Mouse (Mus musculus) left cerebral cortex, adult 8-10 months (tissue): ENCODE data around the gene Atcay. TPM values are rescaled to one million over a fixed set of nuclear protein-coding genes. Genes with fewer than 3 reads are reported as not detected.
"Not testable (repeated sequence)": the region's sequence is repeated elsewhere in the genome, so short reads cannot be mapped to it uniquely, and the experiment has no call there.

Source experiments
- DNase-seq, 2 experiments: peaks; one replicate each; pipeline ENCODE4 v3.0.0; 2022; ENCODE audit warnings: low spot score in 2 of 2
- total RNA-seq, 4 experiments: library from RNA; stranded (reverse); gene quantifications; 2 replicates each; pipeline ENCODE4 v1.2.4; 2022

The Atcay gene
- total RNA-seq, 4 experiments from 2014 or later: 165 to 189 (median 171) TPM

DNA sequence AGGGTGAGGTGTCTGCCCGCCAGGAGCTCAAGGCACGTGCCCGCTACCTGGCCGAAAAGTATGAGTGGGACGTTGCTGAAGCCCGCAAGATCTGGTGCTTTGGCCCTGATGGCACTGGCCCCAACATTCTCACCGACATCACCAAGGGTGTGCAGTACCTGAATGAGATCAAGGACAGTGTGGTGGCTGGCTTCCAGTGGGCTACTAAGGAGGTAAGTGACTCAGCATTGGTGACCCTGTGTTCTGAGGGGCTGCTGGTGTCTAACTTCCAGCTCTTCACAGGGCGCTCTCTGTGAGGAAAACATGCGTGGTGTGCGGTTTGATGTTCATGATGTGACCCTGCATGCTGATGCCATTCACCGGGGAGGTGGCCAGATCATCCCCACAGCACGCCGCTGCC, 49.7 kb downstream of the Atcay start:
- no peak for DNase-seq

GRCm38 (mm10) chr10:81179451-81180342, 50.9 kb downstream of the Atcay start:
- no peak for DNase-seq

GRCm38 (mm10) chr10:81178927-81179326, 51.7 kb downstream of the Atcay start:
- no peak for DNase-seq

DNA sequence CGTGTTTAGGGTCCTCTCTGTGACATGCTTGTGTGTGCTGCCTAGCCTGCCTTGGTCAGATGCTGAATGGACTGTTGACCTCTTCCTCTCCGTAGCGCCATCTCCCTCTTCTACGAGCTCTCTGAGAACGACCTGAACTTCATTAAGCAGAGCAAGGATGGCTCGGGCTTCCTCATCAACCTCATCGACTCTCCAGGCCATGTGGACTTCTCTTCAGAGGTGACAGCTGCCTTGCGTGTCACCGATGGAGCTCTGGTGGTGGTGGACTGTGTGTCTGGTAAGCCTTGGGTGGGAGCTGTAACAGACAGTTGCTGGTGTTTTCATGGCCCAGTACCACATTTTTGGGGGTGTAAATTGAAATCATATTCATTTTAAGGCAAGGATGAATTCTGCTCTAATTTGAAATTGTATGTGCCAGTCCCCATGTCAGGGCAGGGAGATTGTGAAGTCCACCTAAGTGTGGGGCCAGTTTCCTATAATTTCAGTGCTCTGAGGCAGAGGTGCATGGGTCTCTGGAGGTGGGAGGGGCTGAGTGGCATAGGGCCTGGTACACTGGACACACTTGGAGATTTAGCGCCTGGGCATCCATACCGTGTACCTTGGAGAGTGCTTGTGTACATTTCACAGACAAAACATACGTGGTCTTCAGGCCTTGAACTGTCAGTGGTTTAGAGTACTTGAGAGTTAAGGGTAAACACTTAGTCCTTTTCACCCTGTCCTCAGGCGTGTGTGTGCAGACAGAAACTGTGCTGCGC, 52.5 kb downstream of the Atcay start:
- no peak for DNase-seq

- no peak for DNase-seq
These were observed 53.1 kb downstream of the Atcay start for GRCm38 (mm10) chr10:81177491-81177925.

- DNase-seq: peak; percentile 97 to 98
These were observed 54.0 kb downstream of the Atcay start, which contains the start of gene Eef2 for GRCm38 (mm10) chr10:81176466-81177271. Gene Eef2 (plus strand): TSS chr10:81176631.

DNA sequence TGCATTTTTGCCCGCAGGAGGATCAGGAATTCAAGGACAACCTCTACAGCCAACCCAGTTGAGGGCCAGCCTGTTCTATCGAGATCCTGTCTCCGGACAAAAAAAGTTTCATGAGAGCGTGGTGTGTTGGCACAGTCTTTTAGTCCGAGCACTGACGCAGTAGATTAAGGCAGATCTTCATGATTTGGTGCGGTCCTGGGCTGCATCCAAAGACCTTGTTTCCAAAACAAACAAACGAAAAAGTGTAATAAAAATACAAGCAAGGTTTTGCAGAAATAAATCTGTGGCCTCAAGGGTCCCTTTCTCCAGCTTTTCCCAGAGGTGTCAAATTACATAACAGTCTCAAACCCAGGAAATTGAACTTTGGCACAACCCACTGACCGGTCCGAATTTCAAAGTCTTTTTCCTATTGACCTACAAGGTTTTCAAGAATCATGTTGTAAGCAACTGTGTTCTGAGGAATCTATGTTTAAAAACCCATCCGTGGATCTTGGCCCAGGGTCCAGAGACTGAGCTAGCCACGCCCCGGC, 54.6 kb downstream of the Atcay start:
- no peak for DNase-seq

DNA sequence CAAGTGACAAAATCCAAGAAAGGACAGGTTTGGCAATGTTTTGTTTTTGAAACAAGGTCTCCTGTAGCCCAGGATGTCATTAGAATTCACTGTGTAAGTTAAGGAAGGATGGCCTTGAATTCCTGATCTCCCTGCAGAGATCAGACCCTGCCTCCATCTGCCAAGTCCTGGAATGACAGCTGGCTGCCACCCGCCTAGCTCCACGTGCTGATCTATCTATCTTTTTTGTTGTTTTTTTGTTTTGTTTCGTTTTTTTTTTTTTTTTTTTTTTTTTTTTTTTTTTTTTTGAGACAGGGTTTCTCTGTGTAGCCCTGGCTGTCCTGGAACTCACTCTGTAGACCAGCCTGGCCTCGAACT, 55.3 kb downstream of the Atcay start:
- not testable (repeated sequence) for DNase-seq

DNA sequence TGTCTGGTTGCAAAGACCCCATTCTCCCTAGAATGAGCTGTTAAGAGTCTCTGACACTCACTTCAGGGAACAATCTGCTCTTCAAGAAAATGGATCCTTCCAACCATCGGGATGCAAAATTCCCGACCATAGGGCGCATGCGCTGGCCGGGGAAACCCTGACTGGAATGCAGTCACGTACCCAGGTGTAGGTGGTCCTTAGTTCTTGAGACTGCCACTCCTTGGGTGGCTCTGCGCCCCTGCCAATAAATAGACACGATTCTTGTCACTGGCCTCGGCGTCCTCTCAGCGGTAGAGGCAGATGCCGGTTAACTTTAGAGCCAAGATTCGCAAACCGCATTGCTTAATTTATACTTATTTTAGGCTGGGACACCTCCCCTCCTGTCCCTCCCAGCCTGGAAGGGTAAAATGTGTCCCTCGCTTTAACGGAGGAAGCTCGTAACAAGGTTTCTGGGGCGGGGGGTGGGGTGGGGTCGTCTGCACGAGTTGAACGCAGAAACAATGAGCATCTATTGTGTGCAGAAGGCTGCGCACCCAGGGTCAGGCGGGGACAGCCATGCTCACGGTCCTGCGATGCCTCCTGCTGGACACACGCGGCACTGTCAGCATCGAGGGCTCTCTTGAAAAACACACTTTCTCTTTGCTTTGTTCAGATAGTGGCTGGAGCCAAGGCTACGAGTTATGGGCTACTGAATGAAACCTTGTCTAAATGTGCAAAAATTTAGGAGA, 55.9 kb downstream of the Atcay start:
- DNase-seq: peak in 1 of 2 experiments; percentile 73

DNA sequence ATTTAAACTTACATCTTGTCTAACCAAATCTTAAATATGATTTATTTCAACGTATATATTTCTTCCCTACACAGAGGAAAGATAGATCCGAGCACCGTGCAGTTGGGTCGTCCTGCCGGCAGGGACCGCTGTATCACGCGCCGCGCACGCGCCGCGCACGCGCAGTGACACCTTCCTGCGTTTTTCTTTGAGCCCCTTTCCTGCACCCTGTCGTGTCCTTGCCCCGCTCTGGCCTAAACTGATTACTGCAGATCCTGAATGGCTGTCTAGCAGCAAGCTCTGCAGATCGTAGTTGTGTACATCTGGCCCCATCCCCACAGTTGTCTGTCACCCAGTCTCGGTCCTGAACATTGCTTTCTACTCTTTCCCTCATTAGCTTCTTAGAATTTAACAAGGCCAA, 57.5 kb downstream of the Atcay start:
- DNase-seq: peak in 1 of 2 experiments; percentile 80

GRCm38 (mm10) chr10:81169411-81169900, 61.2 kb downstream of the Atcay start:
- not testable (repeated sequence) for DNase-seq

DNA sequence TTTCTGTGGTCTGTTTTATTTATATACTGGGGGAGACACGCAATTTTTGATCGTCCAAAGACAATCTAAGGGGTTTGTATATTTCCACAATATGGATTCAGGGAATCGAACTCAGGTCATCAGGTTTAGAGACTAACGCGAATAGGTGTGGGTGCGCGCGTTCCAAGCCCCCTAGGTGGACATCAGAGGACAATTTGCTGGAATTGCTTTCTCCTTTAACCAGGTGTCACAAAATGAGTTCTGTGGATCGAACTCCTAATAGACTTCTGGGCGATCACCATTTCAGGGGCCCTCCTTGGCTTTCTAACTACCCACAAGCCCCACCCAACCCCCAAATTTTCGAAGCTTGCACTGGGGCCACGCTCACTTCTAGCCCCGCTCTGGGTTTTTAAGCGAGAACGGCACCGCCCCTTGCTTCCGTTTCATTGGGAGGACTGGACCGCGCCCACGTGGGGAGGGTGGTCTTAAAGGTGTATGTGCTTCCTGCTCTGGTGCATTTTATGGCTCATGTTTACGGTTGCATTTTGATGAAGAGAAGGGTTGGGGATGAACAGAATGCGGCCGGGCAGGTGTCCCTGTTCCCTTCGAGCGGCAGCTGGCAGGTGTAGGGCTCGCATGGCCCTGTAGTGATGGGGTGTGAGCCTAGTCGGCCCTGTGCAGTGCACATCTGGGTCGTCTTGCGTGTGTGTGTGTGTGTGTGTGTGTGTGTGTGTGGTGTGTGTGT, 62.0 kb downstream of the Atcay start:
- DNase-seq: peak in 1 of 2 experiments; percentile 78

GRCm38 (mm10) chr10:81168087-81168431, 62.6 kb downstream of the Atcay start:
- DNase-seq: no peak

DNA sequence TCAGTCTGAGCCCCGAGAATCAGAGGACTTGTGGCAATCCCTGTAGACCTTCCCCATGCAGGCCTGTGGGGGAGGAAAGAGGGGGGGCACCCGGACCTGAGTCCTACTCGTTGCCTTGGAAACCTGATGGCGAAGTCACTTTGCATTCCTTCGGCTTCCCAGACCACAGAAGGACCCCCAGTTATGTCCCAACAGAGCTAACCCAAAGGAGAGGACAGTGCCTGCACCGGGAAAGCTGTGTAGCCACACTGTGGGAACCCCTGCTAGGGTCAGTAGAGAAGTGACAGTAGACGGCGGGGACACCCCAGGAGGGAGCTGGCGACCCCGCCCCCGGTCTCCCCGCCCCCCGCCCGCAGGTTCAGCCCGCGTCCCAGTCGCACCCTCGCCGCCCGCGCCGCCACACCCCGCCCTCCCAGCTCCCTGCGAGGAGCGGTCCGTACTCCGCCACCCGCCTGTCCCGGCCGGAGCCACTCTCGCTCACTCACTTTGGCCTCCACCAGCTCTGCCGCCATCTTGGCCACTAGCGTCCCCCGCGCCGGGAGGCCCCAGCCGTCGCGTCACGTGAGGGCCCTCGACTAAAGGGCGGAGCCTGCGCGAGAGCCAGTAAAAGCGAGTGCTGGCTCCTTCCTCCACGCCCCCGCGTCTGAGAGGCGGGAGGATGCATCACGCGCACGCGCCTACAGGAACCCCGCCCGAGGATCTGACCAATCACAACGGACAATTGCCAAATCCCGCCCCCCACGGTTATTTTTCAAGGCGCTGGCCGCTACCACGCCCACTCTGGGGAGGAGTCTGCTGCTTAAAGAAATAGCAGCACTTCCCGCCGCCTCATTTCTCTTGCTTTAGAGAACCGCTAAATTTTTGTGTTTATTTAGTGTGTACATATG, 63.2 kb downstream of the Atcay start, which contains the start of gene Pias4:
TSS of gene Pias4 (minus strand) at position 724 of the 887 bp plus-strand sequence.
- peak; percentile 99 to 100 for DNase-seq

DNA sequence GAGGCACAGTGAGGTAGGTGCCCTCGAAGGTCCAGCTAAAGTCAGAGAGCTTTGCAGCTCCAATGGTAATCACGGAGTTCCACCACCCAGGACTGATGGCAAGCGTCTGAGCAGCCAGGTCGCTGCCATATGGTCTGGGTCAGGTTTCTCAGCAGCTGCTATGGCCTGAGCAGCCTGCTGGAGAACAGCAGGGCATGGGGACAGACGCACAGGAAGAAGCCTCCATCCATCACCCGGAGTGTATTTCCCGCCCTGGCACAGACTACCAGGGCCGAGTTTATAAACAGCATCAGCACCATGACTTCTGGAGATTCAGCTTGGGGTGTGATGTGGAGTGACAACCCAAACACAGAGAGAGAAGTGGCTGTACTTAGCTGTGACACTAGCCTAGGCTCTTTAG, 65.5 kb downstream of the Atcay start:
- DNase-seq: no peak

- DNase-seq: no peak
These were observed 68.3 kb downstream of the Atcay start for GRCm38 (mm10) chr10:81162318-81162652.

DNA sequence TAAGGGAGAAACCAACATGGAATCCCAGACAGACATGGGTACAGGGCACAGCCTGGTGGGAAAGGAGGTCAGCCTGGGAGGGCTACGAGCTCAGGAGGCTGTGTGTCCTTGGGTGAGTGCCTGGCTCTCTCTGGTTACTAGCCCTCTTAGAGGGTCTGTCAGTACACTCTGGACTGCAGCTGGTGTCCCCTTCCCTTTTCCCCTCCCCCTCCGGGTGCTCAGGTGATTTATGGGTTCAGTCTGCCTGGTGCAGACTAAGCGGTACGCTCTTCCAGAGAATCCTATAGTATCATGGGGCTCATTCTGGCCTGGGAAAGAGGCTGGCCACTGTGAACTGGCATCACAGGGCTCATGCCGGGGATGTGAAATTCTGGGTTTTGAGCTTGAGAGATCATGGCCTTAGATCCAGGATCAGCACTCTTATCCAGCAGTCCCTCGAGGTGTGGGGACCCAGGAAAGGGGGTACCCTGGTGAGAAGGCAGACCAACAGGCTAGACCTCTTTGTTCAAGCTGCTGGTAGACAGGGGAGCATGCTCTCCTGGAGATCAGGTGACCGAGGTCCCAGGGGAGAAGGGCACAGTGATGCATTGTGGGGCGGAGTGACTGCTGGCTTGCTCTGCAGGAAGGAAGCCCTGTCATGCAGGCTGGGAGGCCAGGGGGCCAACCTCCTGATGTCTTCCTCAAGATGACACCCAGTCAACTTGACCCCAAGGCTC, 68.9 kb downstream of the Atcay start:
- DNase-seq: no peak

GRCm38 (mm10) chr10:81154736-81155135, 75.9 kb downstream of the Atcay start:
- DNase-seq: no peak
